In the genomic region with DNA sequence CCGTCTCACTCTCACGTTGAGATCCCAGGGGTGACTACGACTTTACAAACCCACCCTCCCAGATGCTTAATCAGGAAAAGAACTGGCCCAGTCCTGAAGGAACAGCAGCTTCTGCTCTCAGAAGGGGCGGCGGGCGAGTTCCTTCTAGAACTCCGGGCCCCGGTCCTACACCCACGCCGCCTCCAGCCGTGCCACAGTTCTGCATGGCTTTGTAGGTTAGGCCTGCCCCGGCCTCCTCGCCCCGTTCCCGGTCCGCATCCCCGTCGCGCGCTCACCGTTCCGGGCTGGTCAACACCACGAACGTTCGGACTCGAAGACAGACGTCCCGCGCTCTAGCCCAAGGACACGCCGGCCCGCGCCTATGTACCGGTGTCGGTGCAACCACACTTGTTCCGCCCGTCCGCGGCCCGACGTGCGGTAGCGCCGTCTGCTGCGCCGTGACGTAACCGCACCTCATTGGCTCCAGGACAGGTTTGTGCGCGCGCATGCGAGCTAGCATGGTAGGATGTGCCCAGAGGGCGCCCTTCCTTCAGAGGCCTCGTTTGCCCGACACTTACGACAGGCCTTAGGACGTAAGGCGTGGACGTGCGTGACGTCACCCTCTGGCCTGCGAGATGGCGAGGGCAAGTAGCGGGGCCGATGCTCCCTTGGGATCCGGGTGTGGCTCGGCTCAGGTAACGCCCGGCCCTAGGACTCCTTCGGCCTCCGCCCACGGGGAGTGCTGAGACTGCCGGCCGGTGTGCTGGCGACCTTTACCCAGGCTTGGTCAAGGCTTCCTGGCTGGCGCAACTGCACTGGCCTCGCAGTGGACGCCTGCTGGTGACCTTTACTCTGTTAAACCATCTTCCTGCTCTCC, we compare ENCODE assay signal across 8 mouse cellular contexts. TPM values are rescaled to one million over a fixed set of nuclear protein-coding genes. Genes with fewer than 3 reads are reported as not detected.
DNase-seq lines count a peak whose midpoint lies in the region; ATAC-seq lines count a peak whose summit lies in the region.

Cycs (minus strand) TSS at position 398 of the 856 bp plus-strand sequence.

- peak within 1 kb of the TSS; percentile 74 for H3K4me2 ChIP-seq in hindbrain, embryonic 12.5 days (replicated peaks)

- peak within 1 kb of the TSS; percentile 86 for H3K9ac ChIP-seq in hindbrain, embryonic 12.5 days

- peak within 1 kb of the TSS; percentile 82 for H3K27ac ChIP-seq in hindbrain, embryonic 12.5 days

- H3K27me3 ChIP-seq in hindbrain, embryonic 12.5 days: no peaks in the 10 kb centered on the region

- DNase-seq in NIH3T3 (ENCODE audit: low read depth): peak; percentile 100
- DNase-seq in cerebellum, postnatal 10 days: peak; percentile 100
- peak; percentile 99 to 100 for DNase-seq in frontal cortex, postnatal 10 days (ENCODE audit: low spot score in 2 of 2)
- DNase-seq in layer of hippocampus, postnatal 14 days (ENCODE audit: low spot score in 2 of 2): peak; percentile 98 to 99
- peak; percentile 100 for DNase-seq in lung, postnatal 14 days
- peak; percentile 100 for DNase-seq in retina, adult 2 months (ENCODE audit: low read depth, low spot score)
- peak; percentile 98 for DNase-seq in thymus, postnatal 36 days

- H3K9me3 ChIP-seq in hindbrain, embryonic 12.5 days (replicated peaks): no peaks in the 10 kb centered on the region

- H3K4me3 ChIP-seq in hindbrain, embryonic 12.5 days: peak within 1 kb of the TSS; percentile 86

- ATAC-seq in hindbrain, embryonic 12.5 days (ENCODE audit: low FRiP score): peak; percentile 99

- peaks cover 11% of the 10 kb centered on the region for H3K4me1 ChIP-seq in hindbrain, embryonic 12.5 days

- H3K36me3 ChIP-seq in hindbrain, embryonic 12.5 days: peaks cover 12% of the 10 kb centered on the region

- WGBS in hindbrain, embryonic 12.5 days: 1% methylated on average over 78 of the region's 78 CpGs

RNA-seq across cellular contexts. Expression of gene Cycs, which starts in this region (rescaled TPM):
- 59.7 and 65.1 TPM in 2 replicates for polyA plus RNA-seq in hindbrain, embryonic 12.5 days (2016; fragmentation: Nextera tagmentation; extraction: Ambion mirVana)
- total RNA-seq in layer of hippocampus, postnatal 14 days (2021): 10 to 100 TPM; 52.0 to 53.4 TPM

Comparison
In these comparisons a context has a peak if more than half of its experiments do, and no peak if none do; other contexts are left out.
1. Peak in every context shown above with its lines: DNase-seq, ATAC-seq, H3K4me3 ChIP-seq and H3K27ac ChIP-seq.